Mouse (Mus musculus) adrenal gland, postnatal 0 days (tissue): ENCODE measurements around the gene Sh3d21. TPM values are rescaled to one million over a fixed set of nuclear protein-coding genes. Genes with fewer than 3 reads are reported as not detected.

Experiments
- polyA plus RNA-seq: library from polyadenylated mRNA; unstranded; fragments of >200 nt; fragmentation: Nextera tagmentation; extraction: Ambion mirVana; gene quantifications from 2 replicates; pipeline ENCODE4 v1.2.1, GENCODE M21; 2015

Gene Sh3d21
- 5.4 and 5.5 TPM in 2 replicates for polyA plus RNA-seq

GRCm38 (mm10) chr4:126163067-126163659 lies at the start of gene Sh3d21:
Gene Sh3d21, minus strand, starts transcription at chr4:126163491.

GRCm38 (mm10) chr4:126202303-126203181 lies 39.3 kb upstream of the Sh3d21 start, which contains the start of gene Thrap3:
Gene Thrap3, minus strand, starts transcription at chr4:126202760.

GRCm38 (mm10) chr4:126147533-126148160 lies 15.6 kb downstream of the Sh3d21 start, which contains the start of gene Eva1b:
Gene Eva1b, plus strand, starts transcription at chr4:126147744.

GRCm38 (mm10) chr4:126103590-126104068 lies 59.7 kb downstream of the Sh3d21 start, which contains the start of gene Stk40:
Gene Stk40, plus strand, starts transcription at chr4:126103957.

Other genes with a start within 250 kb of the Sh3d21 start
- 0.82 and 1.2 TPM in 2 replicates for gene Csf3r, start 138.9 kb downstream of the Sh3d21 start, polyA plus RNA-seq
- 125 and 159 TPM in 2 replicates for gene Mrps15, start 116.6 kb downstream of the Sh3d21 start, polyA plus RNA-seq
- 10.7 and 12.6 TPM in 2 replicates for gene Oscp1, start 104.9 kb downstream of the Sh3d21 start, polyA plus RNA-seq
- 69.4 and 75.4 TPM in 2 replicates for gene Lsm10, start 66.9 kb downstream of the Sh3d21 start, polyA plus RNA-seq
- 11.4 and 14.1 TPM in 2 replicates for gene Stk40, start 59.5 kb downstream of the Sh3d21 start, polyA plus RNA-seq
- 88.0 and 119 TPM in 2 replicates for gene Eva1b, start 15.7 kb downstream of the Sh3d21 start, polyA plus RNA-seq
- 91.4 and 131 TPM in 2 replicates for gene Thrap3, start 39.3 kb upstream of the Sh3d21 start, polyA plus RNA-seq
- gene Map7d1, start 92.9 kb upstream of the Sh3d21 start, polyA plus RNA-seq, result 28.7 and 41.5 TPM in 2 replicates
- 109 TPM in 2 replicates for gene Trappc3, start 98.8 kb upstream of the Sh3d21 start, polyA plus RNA-seq
- 11.9 and 24.7 TPM in 2 replicates for gene Col8a2, start 123.3 kb upstream of the Sh3d21 start, polyA plus RNA-seq
- gene Adprhl2, start 158.2 kb upstream of the Sh3d21 start, polyA plus RNA-seq, result 52.1 and 60.8 TPM in 2 replicates
- gene Tekt2, start 162.2 kb upstream of the Sh3d21 start, polyA plus RNA-seq, result 5.9 and 8.6 TPM in 2 replicates